Mouse (Mus musculus): ENCODE data around the gene Pde1a.

The Pde1a gene

DNA sequence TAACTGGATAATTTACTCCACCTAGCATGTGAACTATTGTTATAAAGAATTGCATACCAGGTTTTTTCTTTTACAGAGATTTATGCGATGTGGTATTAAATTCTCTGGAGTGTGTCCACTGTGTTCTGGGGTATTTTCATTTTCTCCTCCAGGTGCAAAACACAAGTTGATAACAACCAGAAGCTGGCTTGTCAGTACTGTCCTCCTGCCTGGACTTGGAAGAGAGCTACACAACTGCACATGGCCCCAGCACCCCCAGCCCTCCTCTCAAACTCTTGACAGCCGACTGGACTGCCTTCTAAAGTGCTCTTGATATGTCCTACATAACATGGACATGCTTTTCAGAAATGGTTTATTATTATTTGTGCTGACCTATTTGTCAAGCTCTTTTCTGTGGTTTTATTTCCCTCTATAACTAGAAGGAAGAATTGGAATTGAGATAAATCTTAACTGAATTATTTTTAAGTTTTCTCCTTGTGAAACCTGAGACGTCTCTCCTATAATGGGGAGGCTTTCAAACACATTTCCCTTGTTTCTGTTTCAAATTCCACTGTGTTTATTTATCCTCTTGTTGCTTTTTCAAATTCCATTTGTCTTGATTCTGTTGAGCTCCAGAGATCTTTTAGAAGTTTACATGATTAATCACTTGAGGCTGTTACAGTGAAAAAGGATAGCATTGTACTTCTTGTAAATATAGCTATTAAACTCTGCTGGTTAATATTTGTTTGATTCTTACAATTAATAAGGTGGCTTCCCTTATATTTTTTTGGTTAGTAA lies 313.4 kb downstream of the Pde1a start:
- DNase-seq (ENCODE audit: low spot score): no peak

- DNase-seq (ENCODE audit: low spot score): peak; percentile 38
These were observed 330.6 kb downstream of the Pde1a start for GRCm38 (mm10) chr2:79798627-79799026.

DNA sequence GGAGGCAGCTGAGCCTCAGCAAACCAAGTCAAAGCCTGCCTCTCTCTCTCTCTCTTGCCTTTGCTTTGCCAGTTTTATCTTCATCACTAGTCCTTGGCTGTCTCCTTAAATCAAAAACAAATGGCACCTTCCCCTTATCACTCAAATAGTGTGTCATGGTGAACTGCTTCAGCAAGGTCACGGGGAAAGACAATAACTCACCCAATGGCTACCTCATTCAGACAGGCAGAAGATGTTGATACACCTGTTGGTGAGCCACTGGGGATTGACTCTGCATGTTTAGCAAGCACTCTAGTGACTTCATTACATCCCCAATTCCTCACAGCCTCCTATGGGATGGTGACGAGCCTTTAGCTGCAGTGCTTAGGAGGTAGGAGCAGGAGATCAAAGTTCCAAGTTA lies 331.8 kb downstream of the Pde1a start:
- DNase-seq (ENCODE audit: low spot score): no peak

DNA sequence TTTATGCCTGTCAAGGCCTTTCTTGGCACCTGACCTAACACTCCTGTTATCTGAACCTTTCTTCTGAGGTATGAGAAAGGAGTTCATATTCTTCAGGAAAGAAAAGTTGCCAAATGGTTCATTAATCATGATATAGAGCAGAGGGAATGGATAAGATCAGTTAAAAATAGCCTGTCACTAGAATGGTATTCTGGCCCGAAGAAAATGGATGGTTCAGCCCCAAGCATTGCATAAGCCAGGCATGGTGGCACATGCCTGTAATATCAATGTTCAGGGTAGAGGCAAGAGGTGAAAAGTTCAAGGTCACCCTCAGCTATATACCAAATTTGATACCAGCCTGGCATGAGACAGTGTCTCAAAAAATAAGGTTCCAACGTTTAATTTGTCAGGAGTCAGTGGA lies 336.1 kb downstream of the Pde1a start:
- no peak for DNase-seq (ENCODE audit: low spot score)

DNA sequence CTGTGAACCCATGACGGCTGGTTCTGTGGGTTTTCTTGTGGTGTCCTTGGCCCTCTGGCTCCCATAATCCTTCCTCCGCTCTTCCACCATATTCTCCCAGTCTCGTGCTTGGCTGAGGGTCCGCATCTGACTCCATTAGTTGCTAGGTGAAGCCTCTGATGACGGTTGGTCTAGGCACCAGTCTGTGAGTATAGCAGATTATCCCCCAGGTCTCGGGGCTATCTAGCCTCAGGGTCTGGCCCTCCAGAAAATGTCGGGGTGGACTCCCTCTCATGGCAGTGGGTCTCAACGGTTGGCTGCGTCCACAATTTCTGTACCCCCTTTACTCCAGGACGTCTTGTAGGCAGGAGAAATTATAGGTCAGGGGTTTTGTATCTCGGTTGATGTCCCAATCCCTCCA lies 342.8 kb downstream of the Pde1a start:
- DNase-seq (ENCODE audit: low spot score): no peak

DNA sequence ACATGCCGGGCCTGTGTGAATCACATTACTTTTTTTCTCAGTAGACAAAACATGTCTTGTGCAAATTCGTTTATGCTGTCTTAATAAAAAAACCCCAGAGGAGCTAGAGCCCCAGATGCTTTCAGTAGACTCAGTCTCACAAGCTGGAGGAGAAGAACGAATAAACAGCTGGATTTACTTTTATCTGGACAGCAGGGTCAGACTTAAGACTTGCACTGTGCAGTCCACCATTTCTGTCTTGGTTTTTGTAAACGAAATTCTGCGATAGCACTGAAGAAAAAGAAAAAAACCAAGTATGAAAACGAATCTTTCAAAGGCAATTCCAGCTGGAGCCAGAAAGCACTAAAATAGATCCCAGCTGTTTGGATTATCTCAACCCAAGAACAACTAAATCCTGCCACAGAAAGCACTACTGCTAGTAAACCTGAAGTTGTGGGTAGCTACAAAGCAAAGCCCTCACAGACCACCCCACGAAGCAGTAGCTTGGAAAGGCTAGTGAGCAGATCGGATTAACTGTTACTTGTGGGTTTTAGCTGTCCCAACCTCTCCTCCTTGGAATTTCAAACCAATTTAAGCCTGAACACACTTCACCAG lies 343.6 kb downstream of the Pde1a start:
- DNase-seq (ENCODE audit: low spot score): peak; percentile 23

Data from yolk sac, embryonic 10.5 days (tissue).